Mouse (Mus musculus) lung, postnatal 0 days (tissue): ENCODE data around the gene Leng1. TPM values are rescaled to one million over a fixed set of nuclear protein-coding genes. Genes with fewer than 3 reads are reported as not detected.
A peak's percentile ranks its signal among the peaks of the same experiment; 100 is the strongest.

ENCODE experiments used
- ATAC-seq: fragments of 200-750 bp; cut with Nextera tagmentation; 2 replicates; pipeline ENCODE4 v1.8.0; 2017; ENCODE audit warnings: moderate library complexity
- DNase-seq: peaks from one replicate; pipeline ENCODE4 v3.0.0-alpha.2; 2016; ENCODE audit warnings: low spot score
- H3K27ac ChIP-seq: fragments of 300-500 bp; sonication (generic); 2 replicates; pipeline ENCODE4 v1.5.1; 2014; ENCODE audit warnings: antibody characterized with exemption, mild to moderate bottlenecking, low read length, mixed read lengths
- H3K27me3 ChIP-seq: fragments of 300-500 bp; sonication (generic); replicated peaks from 2 replicates; pipeline ENCODE4 v1.6.1; 2014; ENCODE audit warnings: low read length, mixed read lengths; ENCODE audit not compliant: insufficient read depth
- H3K36me3 ChIP-seq: fragments of 300-500 bp; sonication (generic); 2 replicates; pipeline ENCODE4 v1.6.1; 2014; ENCODE audit warnings: low read length, mixed read lengths; ENCODE audit not compliant: insufficient read depth
- H3K4me1 ChIP-seq: fragments of 300-500 bp; sonication (generic); 2 replicates; pipeline ENCODE4 v1.6.1; 2014; ENCODE audit warnings: antibody characterized with exemption, low read depth, low read length, mixed read lengths; ENCODE audit not compliant: insufficient read depth
- H3K4me2 ChIP-seq: fragments of 300-500 bp; sonication (generic); replicated peaks from 2 replicates; pipeline ENCODE4 v1.6.1; 2014; ENCODE audit warnings: low read depth, mild to moderate bottlenecking, low read length, moderate library complexity, mixed read lengths
- H3K4me3 ChIP-seq: fragments of 300-500 bp; sonication (generic); 2 replicates; pipeline ENCODE4 v1.5.1; 2014; ENCODE audit warnings: low read depth, low read length
- H3K9ac ChIP-seq: fragments of 300-500 bp; sonication (generic); replicated peaks from 2 replicates; pipeline ENCODE4 v1.6.1; 2014; ENCODE audit warnings: low read depth, mild to moderate bottlenecking
- H3K9me3 ChIP-seq: fragments of 300-500 bp; sonication (generic); 2 replicates; pipeline ENCODE4 v1.6.1; 2016; ENCODE audit warnings: low read length, mixed read lengths
- CTCF ChIP-seq: IDR thresholded peaks from 2 replicates; pipeline ENCODE4 v1.5.1; 2016; ENCODE audit warnings: antibody characterized with exemption, mild to moderate bottlenecking
- EP300 ChIP-seq: IDR thresholded peaks from 2 replicates; pipeline ENCODE4 v1.6.1; 2016; ENCODE audit warnings: antibody characterized with exemption, mild to moderate bottlenecking, control low read depth
- WGBS: fragments of 180-500 bp; shearing (Covaris S2); extraction: QIAGEN DNeasy Blood & Tissue Kit; methylation state at CpG from one replicate; pipeline ENCODE4 v1.1.7; 2014; 5-methylcytosine and 5-hydroxymethylcytosine counted together
- polyA plus RNA-seq: library from polyadenylated mRNA; unstranded; fragments of >200 nt; fragmentation: Nextera tagmentation; extraction: Ambion mirVana; gene quantifications from 2 replicates; pipeline ENCODE4 v1.2.1, GENCODE M21; 2015

Gene Leng1
- polyA plus RNA-seq, 1 experiment from 2014 or later: 16.0 TPM

GRCm38 (mm10) chr7:3683908-3684550, 18.4 kb upstream of the Leng1 start:
- Histone ChIP-seq H3K4me2 (no peak overlapping the region), H3K36me3 (0 out of 2 replicates have a peak, but pooled peaks cover 5% of the 10 kb centered on the region), H3K9me3 (no peaks in the 10 kb centered on the region), H3K4me1 (no peaks in the 10 kb centered on the region), H3K27ac (no peak overlapping the region), H3K4me3 (no peak overlapping the region), H3K27me3 (no peaks in the 10 kb centered on the region), H3K9ac (no peak overlapping the region)
- 72% methylated on average over 10 of the region's 10 CpGs for WGBS
- TF ChIP-seq EP300 (no peak), CTCF (no peak)
- DNase-seq (no peak), ATAC-seq (no peak)

- H3K9ac ChIP-seq: peak within 1 kb of the TSS; percentile 29
- DNase-seq (peak; percentile 74), ATAC-seq (peak; percentile 85)
- H3K4me1 ChIP-seq: no peaks in the 10 kb centered on the region
- H3K4me2 ChIP-seq: peak within 1 kb of the TSS; percentile 48
- H3K36me3 ChIP-seq: no peaks in the 10 kb centered on the region
- H3K4me3 ChIP-seq: peak within 1 kb of the TSS; percentile 25
- peak within 1 kb of the TSS; percentile 64; the same call in 1 of the 2 replicates for H3K27ac ChIP-seq
- 34% methylated on average over 9 of the region's 9 CpGs for WGBS
- peak; percentile 48 for TF ChIP-seq CTCF
- TF ChIP-seq EP300: no peak
- H3K9me3 ChIP-seq: no peaks in the 10 kb centered on the region
- H3K27me3 ChIP-seq: no peaks in the 10 kb centered on the region
Observed at GRCm38 (mm10) chr7:3677342-3677741, 11.7 kb upstream of the Leng1 start, which contains the start of gene Tmc4. Gene Tmc4, minus strand, starts transcription at chr7:3677553.

GRCm38 (mm10) chr7:3676371-3676770, 10.7 kb upstream of the Leng1 start:
- H3K4me1 ChIP-seq: no peaks in the 10 kb centered on the region
- H3K36me3 ChIP-seq: no peaks in the 10 kb centered on the region
- H3K9me3 ChIP-seq: no peaks in the 10 kb centered on the region
- TF ChIP-seq EP300 (no peak), CTCF (no peak)
- ATAC-seq (peak; percentile 43; the same call in 1 of the 2 replicates), DNase-seq (peak; percentile 42)
- peak overlapping the region; percentile 25; the same call in 1 of the 2 replicates for H3K4me3 ChIP-seq
- H3K27ac ChIP-seq: peak overlapping the region; percentile 64; the same call in 1 of the 2 replicates
- peak overlapping the region; percentile 48 for H3K4me2 ChIP-seq
- WGBS: 80% methylated on average over 12 of the region's 12 CpGs
- H3K9ac ChIP-seq: no peak overlapping the region; the same call in 1 of the 2 replicates
- no peaks in the 10 kb centered on the region for H3K27me3 ChIP-seq

- ATAC-seq (no peak), DNase-seq (no peak)
- Histone ChIP-seq H3K4me3 (no peak overlapping the region), H3K36me3 (no peaks in the 10 kb centered on the region), H3K4me1 (no peaks in the 10 kb centered on the region), H3K9me3 (no peaks in the 10 kb centered on the region), H3K4me2 (no peak overlapping the region), H3K27me3 (no peaks in the 10 kb centered on the region), H3K27ac (no peak overlapping the region), H3K9ac (no peak overlapping the region)
- no peak for TF ChIP-seq CTCF
- no peak for TF ChIP-seq EP300
- WGBS: 78% methylated on average over 3 of the region's 3 CpGs
Observed at GRCm38 (mm10) chr7:3675228-3675548, 9.5 kb upstream of the Leng1 start.

GRCm38 (mm10) chr7:3674507-3675227, 9.0 kb upstream of the Leng1 start:
- peak; percentile 82 for ATAC-seq
- WGBS: 68% methylated on average over 10 of the region's 10 CpGs
- H3K9ac ChIP-seq: no peak overlapping the region
- H3K4me2 ChIP-seq: no peak overlapping the region
- TF ChIP-seq EP300 (no peak), CTCF (peak; percentile 92)
- peak; percentile 89 for DNase-seq
- no peaks in the 10 kb centered on the region for H3K27me3 ChIP-seq
- no peaks in the 10 kb centered on the region for H3K4me1 ChIP-seq
- no peak overlapping the region for H3K4me3 ChIP-seq
- H3K36me3 ChIP-seq: no peaks in the 10 kb centered on the region
- H3K27ac ChIP-seq: no peak overlapping the region
- H3K9me3 ChIP-seq: no peaks in the 10 kb centered on the region

- no peaks in the 10 kb centered on the region for H3K27me3 ChIP-seq
- 9% methylated on average over 14 of the region's 14 CpGs for WGBS
- H3K4me1 ChIP-seq: peaks cover 8% of the 10 kb centered on the region
- H3K9ac ChIP-seq: no peak overlapping the region
- H3K4me3 ChIP-seq: peak overlapping the region; percentile 11; the same call in 1 of the 2 replicates
- ATAC-seq: no peak
- H3K9me3 ChIP-seq: no peaks in the 10 kb centered on the region
- TF ChIP-seq CTCF (peak; percentile 50), EP300 (no peak)
- no peaks in the 10 kb centered on the region for H3K36me3 ChIP-seq
- DNase-seq: peak; percentile 39
- peak overlapping the region; percentile 11; the same call in 1 of the 2 replicates for H3K4me2 ChIP-seq
- H3K27ac ChIP-seq: no peak overlapping the region
Observed at GRCm38 (mm10) chr7:3666921-3667391, 1.3 kb upstream of the Leng1 start.
